Mouse (Mus musculus): ENCODE data around the gene Gm2022.
"Not testable (repeated sequence)": the region's sequence is repeated elsewhere in the genome, so short reads cannot be mapped to it uniquely, and the experiment has no call there.

Gm2022 gene

GRCm38 (mm10) chr12:87895070-87895469 lies at the start of gene Gm2022:
Gene Gm2022 (plus strand): TSS chr12:87895370.
- not testable (repeated sequence) for DNase-seq (ENCODE audit: low read depth, low spot score)

GRCm38 (mm10) chr12:87850657-87851056 lies 44.5 kb upstream of the Gm2022 start:
- not testable (repeated sequence) for DNase-seq (ENCODE audit: low read depth, low spot score)

- not testable (repeated sequence) for DNase-seq (ENCODE audit: low read depth, low spot score)
Measured at GRCm38 (mm10) chr12:87856067-87856466, 39.1 kb upstream of the Gm2022 start.

- DNase-seq (ENCODE audit: low read depth, low spot score): not testable (repeated sequence)
Measured at GRCm38 (mm10) chr12:87861740-87862692, 33.2 kb upstream of the Gm2022 start.

GRCm38 (mm10) chr12:87863638-87864037 lies 31.5 kb upstream of the Gm2022 start:
- DNase-seq (ENCODE audit: low read depth, low spot score): not testable (repeated sequence)

- DNase-seq (ENCODE audit: low read depth, low spot score): not testable (repeated sequence)
Measured at GRCm38 (mm10) chr12:87864048-87864447, 31.1 kb upstream of the Gm2022 start.

- DNase-seq (ENCODE audit: low read depth, low spot score): not testable (repeated sequence)
Measured at GRCm38 (mm10) chr12:87873772-87874171, 21.4 kb upstream of the Gm2022 start, which contains the start of gene Gm2016. Gene Gm2016 (plus strand): TSS chr12:87874072.

- DNase-seq (ENCODE audit: low read depth, low spot score): not testable (repeated sequence)
Measured at GRCm38 (mm10) chr12:87919721-87920120, 24.6 kb downstream of the Gm2022 start, which contains the start of gene Gm2035. Gene Gm2035 (minus strand): TSS chr12:87919857.
